Mouse (Mus musculus) Patski (cell line): Measurements from ENCODE around the gene Nup133. TPM values are rescaled to one million over a fixed set of nuclear protein-coding genes. Genes with fewer than 3 reads are reported as not detected.

Experiments used
- ATAC-seq: fragments of 100-300 bp; one replicate; pipeline ENCODE4 v1.8.0; 2021
- CTCF ChIA-PET: fragments of 350-600 bp; sonication (Branson Sonifier 250); formaldehyde crosslinking; loops from one replicate; lab custom pipeline; 2022; ENCODE audit warnings: inconsistent platforms; lab: Charles Lee
- POLR2A ChIA-PET: fragments of 350-600 bp; sonication (Branson Sonifier 250); formaldehyde crosslinking; loops from one replicate; lab custom pipeline; 2022; ENCODE audit warnings: antibody characterized with exemption, inconsistent platforms; lab: Charles Lee
- DNase-seq: peaks from one replicate; pipeline ENCODE4 v3.0.0-alpha.2; 2011; ENCODE audit warnings: low read depth, low spot score
- H3K27me3 ChIP-seq: fragments of 371-371 bp; one replicate; pipeline ENCODE4 v1.5.1; 2021
- CTCF ChIP-seq: fragments of 100-300 bp; IDR thresholded peaks from one replicate; pipeline ENCODE4 v1.5.1; 2021
- in situ Hi-C: fragments of 300-500 bp; cut with MboI; formaldehyde crosslinking; loops from 3 replicates; pipeline ENCODE4 v1.11.1; 2018; ENCODE audit warnings: low pct_unique_long_range_greater_than_20kb, mixed read lengths
- polyA plus RNA-seq: library from polyadenylated mRNA; unstranded; gene quantifications from one replicate; pipeline ENCODE4 v1.2.3, GENCODE M21; 2021

Gene Nup133
- polyA plus RNA-seq, 1 experiment from 2014 or later, result 16.6 TPM

- CTCF ChIA-PET, result no interaction called here
These were observed 94.2 kb downstream of the Nup133 start for GRCm38 (mm10) chr8:123854733-123855475.

GRCm38 (mm10) chr8:123854252-123854651 lies 94.8 kb downstream of the Nup133 start:
- H3K27me3 ChIP-seq, result no peaks in the 10 kb centered on the region
- ChIA-PET POLR2A (interaction anchor here (0.7 kb wide), 1 partner anchor 227 kb away, joined by 8 read pairs; no protein-coding TSS in a partner anchor), CTCF (no interaction called here)
- no peak for TF ChIP-seq CTCF
- ATAC-seq, result no peak
- DNase-seq, result no peak
- in situ Hi-C loops, result no loop called here

More at GRCm38 (mm10) chr8:123854733-123855475, 94.2 kb downstream of the Nup133 start:
- H3K27me3 ChIP-seq, result no peaks in the 10 kb centered on the region
- in situ Hi-C loops, result no loop called here
- no peak for DNase-seq
- no peak for TF ChIP-seq CTCF
- ATAC-seq, result no peak
- POLR2A ChIA-PET, result interaction anchor here (0.7 kb wide), 1 partner anchor 228 kb away, joined by 8 read pairs; no protein-coding TSS in a partner anchor

- ATAC-seq (no peak), DNase-seq (no peak)
- POLR2A ChIA-PET, result no interaction called here
- in situ Hi-C loops, result no loop called here
- H3K27me3 ChIP-seq, result no peaks in the 10 kb centered on the region
- CTCF ChIA-PET, result interaction anchor here (1.0 kb wide), 1 partner anchor 74 kb away, joined by 3 read pairs; no protein-coding TSS in a partner anchor
- TF ChIP-seq CTCF, result no peak
These were observed 97.5 kb downstream of the Nup133 start for GRCm38 (mm10) chr8:123851590-123851989.

DNA sequence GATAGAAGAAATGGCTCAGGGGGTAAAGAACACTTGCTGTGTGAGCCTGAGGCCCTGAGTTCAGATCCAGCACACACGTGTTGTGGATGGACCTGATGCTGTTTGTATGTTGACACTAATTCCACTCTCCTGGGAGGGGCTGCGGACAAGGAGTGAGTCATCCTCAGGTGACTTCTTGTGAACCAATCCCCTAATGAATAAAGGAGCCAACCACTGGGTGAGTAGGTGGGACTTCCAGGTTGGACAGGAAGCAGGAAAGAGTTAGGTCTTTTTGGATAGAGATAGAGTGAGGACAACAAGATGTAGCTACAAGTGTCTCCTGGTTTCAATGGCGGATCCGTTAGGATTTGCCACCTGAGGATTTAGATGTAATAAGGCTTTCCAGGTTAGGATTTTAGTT lies 99.7 kb downstream of the Nup133 start:
- TF ChIP-seq CTCF, result no peak
- POLR2A ChIA-PET, result interaction anchor here (0.6 kb wide), 1 partner anchor 1097 kb away, joined by 3 read pairs; no protein-coding TSS in a partner anchor
- DNase-seq (peak; percentile 7), ATAC-seq (no peak)
- CTCF ChIA-PET, result no interaction called here
- no peaks in the 10 kb centered on the region for H3K27me3 ChIP-seq
- in situ Hi-C loops, result no loop called here

GRCm38 (mm10) chr8:123847546-123847945 lies 101.5 kb downstream of the Nup133 start:
- ChIA-PET POLR2A (interaction anchor here (0.6 to 1.0 kb wide), 3 partner anchors 12 to 383 kb away, joined by 3 to 4 read pairs (median 3); no protein-coding TSS in a partner anchor), CTCF (interaction anchor here (0.7 to 1.6 kb wide), 2 partner anchors 73 to 77 kb away, joined by 3 to 4 read pairs; no protein-coding TSS in a partner anchor)
- no peak for TF ChIP-seq CTCF
- no peaks in the 10 kb centered on the region for H3K27me3 ChIP-seq
- DNase-seq (no peak), ATAC-seq (no peak)
- in situ Hi-C loops, result no loop called here

Other genes starting within 250 kb of the Nup133 start
- gene Rab4a, start 143.3 kb downstream of the Nup133 start, polyA plus RNA-seq, result 34.1 TPM
- 4.9 TPM for gene Ccsap, start 89.1 kb downstream of the Nup133 start, polyA plus RNA-seq
- 0.12 TPM for gene Acta1, start 54.5 kb downstream of the Nup133 start, polyA plus RNA-seq
- gene Abcb10, start 33.9 kb upstream of the Nup133 start, polyA plus RNA-seq, result 19.6 TPM
- gene Taf5l, start 72.1 kb upstream of the Nup133 start, polyA plus RNA-seq, result 28.6 TPM
- gene Urb2, start 72.2 kb upstream of the Nup133 start, polyA plus RNA-seq, result 11.6 TPM